Mouse (Mus musculus): ENCODE measurements around the gene Dusp22. TPM values are rescaled to one million over a fixed set of nuclear protein-coding genes. Genes with fewer than 3 reads are reported as not detected.

Dusp22 gene
- polyA plus RNA-seq, 1 experiment from 2014 or later: 14.6 TPM

- no peaks in the 10 kb centered on the region for H3K9me3 ChIP-seq (ENCODE audit: low read length)
- no peak overlapping the region for H3K4me2 ChIP-seq (ENCODE audit: low read depth, low read length)
- ATAC-seq: no peak
Measured at GRCm38 (mm10) chr13:30650684-30651083, 9.1 kb upstream of the Dusp22 start.

GRCm38 (mm10) chr13:30653051-30653450 lies 6.7 kb upstream of the Dusp22 start:
- Histone ChIP-seq H3K4me1 (ENCODE audit: insufficient read depth) (no peaks in the 10 kb centered on the region), H3K9me3 (ENCODE audit: low read length) (no peaks in the 10 kb centered on the region), H3K9ac (replicated peaks) (no peak overlapping the region), H3K27ac (ENCODE audit: low read depth) (peak overlapping the region; percentile 59), H3K4me2 (ENCODE audit: low read depth, low read length) (no peak overlapping the region), H3K27me3 (ENCODE audit: insufficient read depth, low read length) (no peaks in the 10 kb centered on the region), H3K36me3 (replicated peaks; ENCODE audit: insufficient read depth, low read length) (no peaks in the 10 kb centered on the region), H3K4me3 (ENCODE audit: low read depth, low read length) (no peak overlapping the region)
- TF ChIP-seq CTCF (IDR thresholded peaks at IDR 0.05; ENCODE audit: low read depth) (no peak), EP300 (IDR thresholded peaks at IDR 0.05; ENCODE audit: low read depth) (no peak)
- ATAC-seq (no peak), DNase-seq (no peak)
- 39% methylated on average over 4 of the region's 4 CpGs for WGBS (ENCODE audit: insufficient replicate concordance)

More at GRCm38 (mm10) chr13:30650684-30651083, 9.1 kb upstream of the Dusp22 start:
- H3K4me1 ChIP-seq (ENCODE audit: insufficient read depth): no peaks in the 10 kb centered on the region
- H3K4me3 ChIP-seq (ENCODE audit: low read depth, low read length): no peak overlapping the region
- TF ChIP-seq CTCF (IDR thresholded peaks at IDR 0.05; ENCODE audit: low read depth) (no peak), EP300 (IDR thresholded peaks at IDR 0.05; ENCODE audit: low read depth) (no peak)
- H3K27ac ChIP-seq (ENCODE audit: low read depth): no peak overlapping the region
- no peak for DNase-seq
- 71% methylated on average over 1 of the region's 1 CpGs for WGBS (ENCODE audit: insufficient replicate concordance)
- H3K9ac ChIP-seq (replicated peaks): no peak overlapping the region
- no peaks in the 10 kb centered on the region for H3K27me3 ChIP-seq (ENCODE audit: insufficient read depth, low read length)
- no peaks in the 10 kb centered on the region for H3K36me3 ChIP-seq (replicated peaks; ENCODE audit: insufficient read depth, low read length)

GRCm38 (mm10) chr13:30654463-30654862 lies 5.3 kb upstream of the Dusp22 start:
- WGBS (ENCODE audit: insufficient replicate concordance): 39% methylated on average over 5 of the region's 5 CpGs
- TF ChIP-seq CTCF (IDR thresholded peaks at IDR 0.05; ENCODE audit: low read depth): no peak
- TF ChIP-seq EP300 (IDR thresholded peaks at IDR 0.05; ENCODE audit: low read depth): no peak
- no peak for ATAC-seq
- H3K9me3 ChIP-seq (ENCODE audit: low read length): no peaks in the 10 kb centered on the region
- H3K27ac ChIP-seq (ENCODE audit: low read depth): no peak overlapping the region
- no peak for DNase-seq
- no peak overlapping the region for H3K4me2 ChIP-seq (ENCODE audit: low read depth, low read length)
- H3K27me3 ChIP-seq (ENCODE audit: insufficient read depth, low read length): no peaks in the 10 kb centered on the region
- no peaks in the 10 kb centered on the region for H3K36me3 ChIP-seq (replicated peaks; ENCODE audit: insufficient read depth, low read length)
- H3K9ac ChIP-seq (replicated peaks): no peak overlapping the region
- no peaks in the 10 kb centered on the region for H3K4me1 ChIP-seq (ENCODE audit: insufficient read depth)
- no peak overlapping the region for H3K4me3 ChIP-seq (ENCODE audit: low read depth, low read length)

DNA sequence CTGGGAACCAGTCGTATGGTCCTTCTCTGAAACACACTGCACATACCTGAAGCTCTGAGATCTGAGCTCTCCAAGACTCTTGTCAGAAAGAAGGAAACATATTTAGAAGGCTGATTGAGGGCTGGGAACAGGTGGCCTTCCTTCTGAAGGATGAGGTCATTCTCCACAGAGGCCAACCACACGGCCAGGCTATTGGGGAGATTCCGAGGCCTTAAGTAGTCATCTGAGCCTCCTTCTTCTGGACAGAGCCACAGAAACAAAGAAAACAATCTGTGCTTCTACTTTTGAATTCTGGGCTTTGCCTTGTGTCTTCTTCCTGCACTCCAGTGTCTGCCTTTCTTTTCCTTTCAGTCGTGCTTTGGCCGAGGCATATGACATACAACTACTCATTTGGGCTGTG lies 2.9 kb upstream of the Dusp22 start:
- H3K27ac ChIP-seq (ENCODE audit: low read depth): no peak overlapping the region
- WGBS (ENCODE audit: insufficient replicate concordance): 64% methylated on average over 5 of the region's 5 CpGs
- DNase-seq (no peak), ATAC-seq (no peak)
- H3K4me3 ChIP-seq (ENCODE audit: low read depth, low read length): no peak overlapping the region
- H3K4me2 ChIP-seq (ENCODE audit: low read depth, low read length): no peak overlapping the region
- H3K9me3 ChIP-seq (ENCODE audit: low read length): no peaks in the 10 kb centered on the region
- no peaks in the 10 kb centered on the region for H3K36me3 ChIP-seq (replicated peaks; ENCODE audit: insufficient read depth, low read length)
- TF ChIP-seq CTCF (IDR thresholded peaks at IDR 0.05; ENCODE audit: low read depth) (no peak), EP300 (IDR thresholded peaks at IDR 0.05; ENCODE audit: low read depth) (no peak)
- no peaks in the 10 kb centered on the region for H3K4me1 ChIP-seq (ENCODE audit: insufficient read depth)
- H3K9ac ChIP-seq (replicated peaks): no peak overlapping the region
- no peaks in the 10 kb centered on the region for H3K27me3 ChIP-seq (ENCODE audit: insufficient read depth, low read length)

- Histone ChIP-seq H3K4me3 (ENCODE audit: low read depth, low read length) (no peak overlapping the region), H3K27ac (ENCODE audit: low read depth) (no peak overlapping the region), H3K9me3 (ENCODE audit: low read length) (no peaks in the 10 kb centered on the region), H3K9ac (replicated peaks) (no peak overlapping the region), H3K36me3 (replicated peaks; ENCODE audit: insufficient read depth, low read length) (no peaks in the 10 kb centered on the region), H3K4me2 (ENCODE audit: low read depth, low read length) (no peak overlapping the region), H3K4me1 (ENCODE audit: insufficient read depth) (no peaks in the 10 kb centered on the region), H3K27me3 (ENCODE audit: insufficient read depth, low read length) (no peaks in the 10 kb centered on the region)
- TF ChIP-seq EP300 (IDR thresholded peaks at IDR 0.05; ENCODE audit: low read depth) (no peak), CTCF (IDR thresholded peaks at IDR 0.05; ENCODE audit: low read depth) (no peak)
- WGBS (ENCODE audit: insufficient replicate concordance): 38% methylated on average over 2 of the region's 2 CpGs
- ATAC-seq (no peak), DNase-seq (no peak)
Measured at GRCm38 (mm10) chr13:30657779-30658178, 2.0 kb upstream of the Dusp22 start.

GRCm38 (mm10) chr13:30658201-30658996 lies 1.4 kb upstream of the Dusp22 start:
- H3K4me1 ChIP-seq (ENCODE audit: insufficient read depth): no peaks in the 10 kb centered on the region
- TF ChIP-seq CTCF (IDR thresholded peaks at IDR 0.05; ENCODE audit: low read depth) (no peak), EP300 (IDR thresholded peaks at IDR 0.05; ENCODE audit: low read depth) (no peak)
- H3K9ac ChIP-seq (replicated peaks): no peak overlapping the region
- WGBS (ENCODE audit: insufficient replicate concordance): 83% methylated on average over 2 of the region's 2 CpGs
- no peak overlapping the region for H3K27ac ChIP-seq (ENCODE audit: low read depth)
- no peaks in the 10 kb centered on the region for H3K27me3 ChIP-seq (ENCODE audit: insufficient read depth, low read length)
- H3K4me3 ChIP-seq (ENCODE audit: low read depth, low read length): no peak overlapping the region
- H3K4me2 ChIP-seq (ENCODE audit: low read depth, low read length): no peak overlapping the region
- H3K9me3 ChIP-seq (ENCODE audit: low read length): no peaks in the 10 kb centered on the region
- no peak for ATAC-seq
- H3K36me3 ChIP-seq (replicated peaks; ENCODE audit: insufficient read depth, low read length): no peaks in the 10 kb centered on the region
- DNase-seq: no peak
